Mouse (Mus musculus) liver (tissue): ENCODE measurements around the gene Apoe.

Experiments used
- DNase-seq: peaks from one replicate; pipeline ENCODE4 v3.0.0-alpha.2; 2020; ENCODE audit warnings: mixed read lengths

Apoe gene

DNA sequence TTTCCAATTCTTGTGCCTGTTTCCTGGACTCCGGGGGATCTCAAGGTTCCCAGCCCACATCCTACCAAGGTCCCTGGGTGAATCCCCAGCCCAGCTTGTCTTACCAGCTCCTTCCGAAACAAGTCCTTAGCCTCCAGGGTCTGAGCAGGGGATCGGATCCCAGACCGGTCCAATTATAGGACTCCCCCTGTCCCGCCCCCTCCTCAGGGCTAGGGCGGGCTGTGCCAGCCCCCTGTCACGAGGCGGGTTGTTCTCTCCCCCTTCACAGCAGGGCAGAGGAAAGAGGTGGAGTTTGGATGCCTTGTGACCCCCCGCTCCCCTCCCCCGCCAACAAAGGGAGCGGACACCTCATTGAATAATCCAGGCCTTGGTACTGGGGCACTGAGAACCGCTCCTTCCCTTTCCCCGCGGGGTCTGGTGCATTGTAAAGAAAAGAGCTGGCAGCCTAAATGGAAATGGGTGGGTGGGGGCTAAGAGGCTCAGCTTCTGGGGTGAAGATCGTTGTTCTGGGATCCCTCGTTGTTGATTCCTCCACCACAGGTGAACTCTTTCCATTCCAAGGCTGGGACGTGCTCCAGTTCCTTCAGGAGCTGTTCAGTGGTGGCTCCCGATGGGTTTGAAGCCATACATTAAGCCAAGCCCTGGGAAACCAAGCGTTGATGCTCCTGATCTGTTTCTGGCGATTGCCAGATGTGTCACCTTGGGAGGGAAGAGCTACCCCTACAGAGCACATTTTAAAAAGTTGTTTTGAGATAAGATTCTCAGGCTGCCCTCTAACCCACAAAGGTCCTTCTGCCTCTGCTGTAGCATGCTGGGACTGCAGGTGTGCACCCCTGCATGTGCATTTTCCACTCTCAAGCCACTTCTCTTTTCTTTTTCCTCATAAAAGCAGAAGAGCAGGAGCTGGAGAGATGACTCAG, at the start of gene Apoe:
Gene Apoe, minus strand, starts transcription at position 282 of the 920 bp plus-strand sequence.
- peak; percentile 72 for DNase-seq

DNA sequence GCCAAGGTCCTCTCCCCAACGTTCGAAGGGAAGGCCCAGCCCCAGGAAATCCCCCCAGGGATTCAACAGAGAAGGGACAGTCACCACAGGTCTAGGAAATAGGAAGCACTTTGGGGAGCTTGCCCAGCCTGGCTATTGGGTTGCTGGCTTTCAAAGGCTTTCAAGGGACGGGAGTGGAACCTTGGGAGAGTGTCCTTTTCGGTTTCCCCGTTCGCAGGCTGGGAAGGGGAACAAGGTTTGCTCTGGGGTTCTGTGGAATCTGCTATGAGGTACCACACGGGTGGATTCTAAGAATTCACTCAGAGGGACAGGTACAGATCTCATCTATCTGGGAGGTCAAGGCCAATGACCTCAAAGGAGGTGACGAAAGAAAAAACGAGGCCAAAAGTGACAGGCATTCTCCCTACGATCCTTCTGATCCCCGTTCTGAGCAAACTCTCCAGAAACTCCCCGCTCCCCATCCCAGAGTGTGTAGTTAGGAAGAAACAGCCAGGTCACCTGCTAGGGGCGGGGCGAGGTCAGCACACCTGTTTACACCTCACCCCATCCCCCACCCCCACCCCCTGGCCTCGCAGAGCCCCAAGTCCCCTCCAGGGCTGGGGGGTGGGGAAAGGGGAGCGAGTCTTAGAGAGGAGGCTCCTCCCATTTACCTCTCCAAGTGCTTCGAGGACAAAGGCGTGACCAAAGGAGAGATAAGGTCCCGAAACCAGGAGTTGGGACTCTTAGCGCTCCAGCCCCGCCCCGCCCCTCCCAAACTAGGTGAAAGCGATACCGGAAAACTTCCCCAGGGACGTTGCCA, 48.6 kb upstream of the Apoe start:
- DNase-seq, result peak; percentile 68

DNA sequence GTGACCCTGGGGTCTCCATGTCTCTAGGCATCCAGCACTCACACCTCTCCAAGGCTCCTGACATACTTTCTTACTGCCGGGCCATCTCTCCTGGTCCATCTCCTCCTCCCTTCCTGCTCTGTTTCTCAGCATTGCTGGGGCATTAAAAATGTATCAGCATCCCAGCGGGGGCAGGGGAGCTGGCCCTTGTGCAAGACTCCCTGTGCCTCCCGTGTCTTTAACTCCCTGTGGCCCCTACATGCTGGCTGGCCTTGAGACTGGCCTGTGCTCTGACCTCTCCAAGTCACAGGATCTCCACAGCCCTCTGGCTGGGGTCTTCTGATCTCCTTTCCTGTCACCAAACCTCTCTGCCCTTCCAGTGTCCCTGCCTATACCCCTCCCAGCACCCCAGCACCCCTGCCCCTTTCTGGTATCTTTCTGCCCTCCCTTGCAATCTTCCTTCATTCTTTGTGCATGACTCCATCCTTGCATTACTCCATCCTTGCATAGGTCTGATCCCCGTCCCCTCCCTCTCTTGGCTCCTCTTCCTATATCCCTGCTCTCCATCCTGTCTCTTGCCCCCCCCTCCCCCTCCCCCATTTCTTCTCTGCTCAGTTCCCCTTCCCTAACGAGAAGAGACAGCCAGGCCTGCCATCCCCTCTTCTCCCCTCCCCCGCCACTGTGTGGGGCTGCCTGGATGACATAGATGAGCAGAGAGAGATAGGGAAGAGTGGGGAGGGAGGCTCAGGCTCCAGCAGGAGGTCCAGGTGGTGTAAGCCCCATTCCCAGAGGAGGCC, 47.6 kb upstream of the Apoe start:
- DNase-seq, result peak; percentile 50

DNA sequence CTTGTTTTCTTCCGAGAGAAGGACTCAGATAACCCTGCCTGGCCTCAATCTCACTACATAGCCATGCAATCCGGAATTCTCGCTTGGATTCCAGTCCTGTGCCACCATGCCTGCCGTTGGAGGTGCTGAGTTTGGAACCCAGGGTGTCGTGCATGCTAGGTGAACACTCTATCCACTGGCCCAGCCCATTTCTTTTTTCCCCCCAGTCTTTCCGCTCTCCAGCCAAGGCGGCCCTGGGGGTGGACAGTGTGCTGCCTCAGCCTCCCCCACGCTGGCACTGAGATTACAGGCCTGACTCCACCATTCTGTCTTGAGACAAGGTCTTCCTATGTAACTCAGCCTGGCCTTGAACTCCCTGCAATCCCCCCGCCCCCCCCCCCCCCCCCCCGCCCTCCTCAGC, 47.0 kb upstream of the Apoe start:
- no peak for DNase-seq

DNA sequence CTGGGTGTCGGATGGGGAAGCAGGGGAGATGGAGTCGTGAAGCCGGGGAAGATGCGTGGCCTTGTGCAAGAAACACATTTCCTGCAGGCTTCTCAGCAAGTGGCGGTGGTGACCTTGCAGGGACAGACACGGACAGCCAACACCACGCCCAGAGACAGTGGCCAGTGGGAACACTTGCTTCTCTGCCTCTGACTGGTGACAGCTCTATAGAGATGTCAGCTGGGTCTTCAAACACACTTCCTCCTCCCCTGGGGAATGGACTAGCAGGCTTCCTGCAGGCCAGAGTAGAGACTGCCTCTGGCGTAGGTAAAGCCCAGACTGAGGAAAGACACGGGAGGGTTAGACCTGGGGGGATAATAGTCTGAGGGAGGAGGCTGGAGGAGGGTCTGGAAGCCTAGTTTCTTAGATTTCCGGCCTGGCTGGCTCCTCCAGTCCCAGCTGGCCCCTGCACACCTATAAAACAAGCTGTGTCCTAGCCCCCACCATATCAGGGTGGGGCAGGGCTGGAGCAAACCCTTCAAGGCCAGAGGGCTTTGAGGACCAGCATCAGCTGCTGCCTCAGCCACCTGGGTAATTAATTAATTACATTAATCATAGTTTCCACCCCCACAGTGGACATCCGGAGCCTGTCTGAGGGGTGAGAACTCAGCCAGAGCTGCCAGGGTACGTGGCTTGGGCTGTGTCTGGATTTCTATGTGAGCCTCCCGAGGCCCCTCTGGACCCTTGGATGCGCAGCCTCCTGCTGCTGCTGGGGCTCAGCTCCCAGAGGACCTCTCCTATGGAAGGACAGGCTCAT, 45.8 kb upstream of the Apoe start:
- no peak for DNase-seq

DNA sequence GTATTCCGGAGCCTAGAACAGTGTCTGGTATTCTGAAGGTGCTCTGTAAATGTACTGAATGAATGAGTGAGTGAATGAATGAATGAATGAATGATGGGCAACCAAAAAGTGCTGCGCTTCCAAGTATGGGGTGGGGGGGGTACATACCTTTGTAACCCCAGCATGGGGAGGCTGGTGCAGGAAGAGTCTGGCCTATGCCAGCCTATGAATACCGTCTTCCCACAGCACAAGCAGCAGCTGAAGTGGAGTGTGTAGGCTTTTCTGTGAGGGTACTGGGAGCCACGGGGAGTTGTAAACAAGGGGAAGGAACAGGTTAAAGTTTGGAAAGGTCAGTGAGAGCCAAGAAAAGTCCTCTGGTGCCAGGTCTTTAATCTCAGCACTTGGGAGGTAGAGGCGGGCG, 44.8 kb upstream of the Apoe start:
- no peak for DNase-seq

DNA sequence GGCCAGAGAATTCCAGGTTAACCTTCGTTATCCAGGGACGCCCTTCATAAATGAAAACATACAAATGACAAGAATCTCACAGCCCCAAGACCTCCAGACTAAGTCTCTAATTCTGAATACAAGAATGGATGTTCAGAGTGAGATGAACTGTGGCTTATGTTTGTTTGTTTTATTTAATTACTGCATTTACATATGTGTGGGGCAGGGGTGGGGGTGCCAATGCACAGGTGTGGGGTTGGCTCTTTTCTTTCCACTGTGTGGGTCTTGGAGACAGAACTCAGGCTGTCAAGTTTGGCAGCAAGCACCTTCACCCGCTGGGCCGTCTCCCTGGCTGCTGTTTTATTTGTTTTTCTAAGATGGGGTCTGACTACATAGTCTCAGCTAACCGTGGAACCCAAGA, 43.5 kb upstream of the Apoe start:
- no peak for DNase-seq

DNA sequence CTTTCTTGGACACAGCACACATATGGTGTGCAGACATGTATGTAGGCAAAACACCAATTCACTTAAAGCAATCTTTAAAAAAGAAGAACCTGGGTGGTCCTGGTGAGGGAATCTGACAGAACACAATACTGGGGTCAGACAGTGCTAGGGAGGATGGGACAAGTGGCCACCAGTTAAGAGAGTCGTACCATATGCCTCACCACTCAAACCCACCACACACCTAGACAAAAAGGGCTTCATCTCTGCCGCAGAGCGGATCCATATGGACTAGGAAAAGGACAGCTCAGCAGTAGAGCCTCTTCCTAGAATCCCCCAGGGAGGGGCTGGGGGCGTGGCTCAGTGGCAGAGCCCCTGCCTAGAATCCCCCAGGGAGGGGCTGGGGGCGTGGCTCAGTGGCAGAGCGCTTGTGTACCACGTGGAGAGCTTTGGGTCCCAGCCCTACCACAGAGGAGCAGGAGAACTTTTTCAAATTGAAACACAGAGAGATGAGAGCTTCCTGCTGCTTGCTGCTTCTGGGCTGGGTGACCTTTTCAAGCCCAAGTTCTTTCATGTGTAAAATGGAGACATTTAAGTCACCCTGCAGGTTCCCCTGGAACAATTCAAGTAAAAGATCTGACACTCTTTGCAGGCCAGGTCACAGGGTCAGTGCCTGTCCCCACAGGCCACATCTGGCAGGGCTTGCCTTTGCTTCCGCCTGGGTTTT, 42.5 kb upstream of the Apoe start:
- DNase-seq, result peak; percentile 37

DNA sequence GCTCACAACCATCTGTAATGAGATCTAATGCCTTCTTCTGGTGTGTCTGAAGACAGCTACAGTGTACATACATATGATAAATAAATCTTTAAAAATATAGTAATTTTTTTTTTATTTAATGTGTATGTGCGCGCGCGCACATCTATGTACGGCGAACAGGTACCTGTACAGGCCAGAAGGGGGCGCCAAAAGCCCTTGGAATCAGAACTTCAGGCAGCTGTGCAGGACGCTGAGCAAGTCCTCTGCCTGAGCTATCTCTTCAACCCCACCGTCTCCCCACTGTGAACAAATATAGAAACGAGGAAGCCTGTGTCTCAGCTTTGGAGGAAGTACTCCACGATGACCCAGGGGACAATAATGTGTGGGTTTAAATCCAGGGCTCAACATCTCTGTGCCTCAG, 41.3 kb upstream of the Apoe start:
- peak; percentile 45 for DNase-seq

DNA sequence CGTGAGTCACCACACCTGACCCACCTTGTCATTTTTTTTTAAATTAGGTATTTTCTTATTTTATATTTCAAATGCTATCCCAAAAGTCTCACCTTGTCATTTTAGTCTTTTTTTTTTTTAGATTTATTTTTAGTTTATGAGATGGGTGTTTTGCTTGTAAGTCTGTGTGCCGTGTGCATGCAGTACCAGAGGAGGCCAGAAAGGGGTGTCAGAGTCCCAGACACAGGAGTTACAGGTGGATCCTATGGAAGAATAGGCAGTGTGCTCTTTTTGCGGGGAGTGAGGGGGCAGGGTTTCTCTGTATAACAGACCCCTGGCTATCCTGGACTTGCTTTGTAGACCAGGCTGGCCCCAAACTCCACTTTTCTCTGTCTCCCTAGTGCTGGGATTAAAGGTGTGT, 39.8 kb upstream of the Apoe start:
- DNase-seq, result no peak

DNA sequence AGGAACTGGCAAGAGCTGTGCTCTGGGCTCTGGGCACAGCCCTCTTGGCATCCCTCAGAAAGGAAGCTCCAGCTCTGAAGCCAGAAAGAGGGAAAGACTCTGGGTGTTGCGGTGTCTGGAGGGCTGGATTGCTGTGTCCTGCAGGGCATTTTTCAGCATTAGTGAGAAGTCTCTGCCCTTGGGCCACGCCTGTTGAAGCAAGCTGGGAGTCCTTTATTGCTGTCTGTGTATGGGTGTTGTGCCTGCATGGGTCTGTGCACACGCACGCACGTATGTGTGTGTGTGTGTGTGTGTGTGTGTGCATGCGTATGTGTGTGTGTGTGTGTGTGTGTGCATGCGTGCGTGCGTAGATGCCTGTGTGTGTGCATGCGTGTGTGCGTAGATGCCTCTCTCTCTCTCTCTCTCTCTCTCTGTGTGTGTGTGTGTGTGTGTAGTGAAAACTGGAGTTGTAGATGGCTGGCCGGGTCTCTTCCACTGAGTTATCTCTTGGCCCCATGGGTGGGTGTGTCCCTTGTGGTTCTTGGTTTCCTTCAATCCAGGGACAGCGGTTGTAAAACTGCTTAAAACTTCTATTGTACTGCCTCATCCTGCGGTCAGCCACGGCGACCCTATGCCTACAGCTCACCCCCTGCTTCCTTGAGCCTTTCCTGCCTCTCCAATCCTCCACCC, 37.5 kb upstream of the Apoe start:
- DNase-seq, result peak; percentile 78

DNA sequence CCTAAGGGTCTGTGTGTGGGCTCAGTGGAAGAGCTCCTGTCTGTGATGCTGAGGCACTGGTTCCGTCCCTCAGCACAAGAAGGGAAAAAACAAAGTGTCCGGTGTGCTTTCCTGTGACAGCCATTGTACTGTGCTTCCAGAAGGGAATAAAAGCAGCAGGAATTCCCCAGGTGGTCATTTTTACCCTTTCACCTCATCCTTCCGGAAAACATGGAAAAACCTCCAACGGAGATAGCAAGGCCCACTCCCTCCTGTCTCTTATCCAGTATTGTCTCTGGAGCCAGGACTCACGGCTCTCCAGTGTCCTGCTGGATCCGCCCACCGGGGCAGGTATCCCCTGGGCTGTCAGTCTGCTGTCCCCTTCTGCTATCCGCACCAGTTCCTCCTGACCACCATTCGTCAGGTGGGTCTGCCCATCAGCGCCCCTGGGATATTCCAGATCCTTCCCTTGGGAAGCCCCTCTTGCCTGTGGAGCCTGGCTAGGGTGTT, 35.2 kb upstream of the Apoe start:
- no peak for DNase-seq

DNA sequence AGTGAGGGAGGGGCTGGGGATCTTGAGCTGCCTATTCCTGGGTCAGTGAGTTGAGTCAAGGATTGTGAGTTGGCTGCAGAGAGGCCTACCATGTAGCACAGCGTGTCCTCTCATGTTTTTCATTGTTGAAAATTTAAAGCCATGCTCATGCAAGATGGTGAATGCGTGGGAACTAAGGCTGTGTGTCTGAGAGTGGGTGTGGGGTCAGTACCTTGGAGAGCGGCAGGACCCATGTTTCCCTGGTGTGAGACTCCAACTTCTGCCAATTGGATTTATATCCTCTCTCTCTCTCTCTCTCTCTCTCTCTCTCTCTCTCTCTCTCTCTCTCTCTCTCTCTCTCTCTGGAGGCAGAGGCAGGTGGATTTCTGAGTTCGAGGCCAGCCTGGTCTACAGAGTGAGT, 27.6 kb upstream of the Apoe start:
- no peak for DNase-seq

DNA sequence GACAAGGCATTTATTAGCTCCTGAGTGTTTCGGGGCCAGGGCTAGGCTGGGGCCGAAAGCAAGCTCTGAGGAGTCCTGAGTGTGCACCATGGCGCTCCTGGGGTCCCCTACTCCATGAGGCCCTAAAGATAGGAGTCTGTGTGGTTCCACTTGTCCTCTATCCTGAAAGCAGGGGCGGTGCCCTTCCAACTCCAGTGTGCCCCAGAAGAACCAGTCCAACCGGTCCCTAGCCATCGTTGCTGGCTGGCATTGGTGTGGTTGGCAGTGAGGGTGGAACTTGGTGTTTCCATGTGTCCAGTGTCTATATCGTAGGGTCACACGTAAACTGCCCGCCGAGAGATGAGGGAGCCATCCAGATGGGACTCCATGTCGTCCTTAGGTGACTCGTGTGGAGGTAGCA, 25.2 kb upstream of the Apoe start:
- no peak for DNase-seq

DNA sequence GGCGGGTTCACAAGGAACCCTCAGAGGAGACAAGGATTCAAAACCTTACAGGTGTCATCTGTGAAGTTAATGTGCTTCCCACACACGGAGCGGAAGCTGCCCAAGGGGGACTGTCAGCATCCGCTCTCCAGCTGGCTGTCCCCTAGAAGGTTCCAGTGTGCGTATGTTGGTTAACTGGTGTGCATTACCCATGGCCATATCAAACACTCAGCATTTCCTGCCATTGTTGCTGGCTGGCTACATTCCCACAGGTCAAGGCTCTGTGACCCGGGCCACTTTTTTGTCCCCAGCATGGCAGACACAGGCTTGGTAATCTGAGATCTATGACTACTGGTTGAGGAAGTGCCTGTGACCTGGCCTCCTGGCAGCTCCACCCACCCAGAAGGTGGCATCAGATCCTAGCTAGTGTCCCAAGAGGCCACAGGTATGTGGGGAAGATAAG, 23.8 kb upstream of the Apoe start:
- DNase-seq, result no peak

DNA sequence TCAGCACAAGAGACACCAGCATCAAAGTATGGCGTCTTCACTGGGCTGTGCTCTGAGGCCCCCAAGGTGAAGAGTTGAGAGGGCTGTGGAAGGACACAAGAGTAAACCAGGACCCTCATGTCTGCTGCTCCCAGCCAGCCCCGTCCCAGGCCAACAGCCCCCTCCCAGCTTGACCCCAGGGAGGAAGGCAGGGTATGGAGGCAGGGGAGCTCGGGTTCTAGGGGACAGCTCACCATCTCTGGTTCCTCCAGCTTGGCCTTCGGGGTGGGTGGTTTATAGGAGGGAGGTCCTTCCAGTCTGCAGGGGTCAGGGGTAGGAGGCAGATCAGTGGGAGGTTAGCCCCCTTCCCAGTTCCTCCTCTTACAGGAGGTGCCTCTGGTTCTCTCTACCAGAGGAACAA, 20.2 kb upstream of the Apoe start:
- DNase-seq, result no peak

DNA sequence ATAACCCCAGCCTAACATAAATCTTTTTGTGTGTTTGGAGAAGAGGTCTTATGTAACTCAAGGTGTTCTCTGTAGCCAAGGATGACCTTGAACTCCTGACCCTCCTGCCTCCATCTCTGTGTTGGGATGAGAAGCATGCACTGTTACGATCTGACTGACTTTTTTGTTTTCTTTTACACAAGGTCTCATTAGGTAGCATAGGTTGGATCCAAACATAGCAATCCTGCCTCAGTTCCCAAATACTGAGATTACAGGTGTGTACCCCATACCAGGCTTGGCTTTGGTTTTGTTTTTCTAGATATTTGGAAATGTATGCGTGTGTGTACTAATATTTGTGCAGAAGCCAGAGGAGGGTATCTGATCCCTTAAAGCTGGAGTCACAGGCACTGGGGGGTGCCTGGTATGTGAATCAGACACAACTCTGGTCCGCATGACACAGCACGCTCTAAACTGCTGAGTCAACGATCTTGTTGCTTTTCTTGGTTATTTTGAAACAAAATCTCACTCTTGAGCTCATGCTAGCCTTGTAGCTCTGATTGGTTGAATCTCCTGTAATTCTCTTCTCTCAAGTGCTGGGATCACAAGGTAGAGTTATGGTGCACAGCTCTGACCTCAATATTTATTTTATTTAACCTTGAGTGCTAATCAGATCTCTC, 19.4 kb upstream of the Apoe start:
- no peak for DNase-seq

DNA sequence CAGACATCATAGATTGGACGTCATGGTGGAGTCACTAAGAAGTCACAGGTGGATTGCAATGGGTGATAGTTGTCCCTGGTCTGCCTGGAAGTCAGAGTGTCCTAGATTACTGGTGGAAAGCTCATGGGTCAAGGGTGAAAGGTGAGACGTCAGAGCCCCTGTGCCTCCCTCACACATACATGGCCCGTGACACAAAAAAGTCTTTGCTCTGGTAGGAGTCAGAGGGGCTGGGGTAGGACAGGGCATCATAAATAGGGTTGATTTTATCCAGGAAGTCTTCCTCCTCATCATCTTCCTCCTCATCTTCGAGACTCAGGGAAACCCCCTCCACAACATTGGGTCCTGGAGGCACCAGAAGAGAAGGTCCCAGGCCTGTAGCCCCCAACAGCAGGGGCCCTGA, 18.4 kb upstream of the Apoe start:
- no peak for DNase-seq

DNA sequence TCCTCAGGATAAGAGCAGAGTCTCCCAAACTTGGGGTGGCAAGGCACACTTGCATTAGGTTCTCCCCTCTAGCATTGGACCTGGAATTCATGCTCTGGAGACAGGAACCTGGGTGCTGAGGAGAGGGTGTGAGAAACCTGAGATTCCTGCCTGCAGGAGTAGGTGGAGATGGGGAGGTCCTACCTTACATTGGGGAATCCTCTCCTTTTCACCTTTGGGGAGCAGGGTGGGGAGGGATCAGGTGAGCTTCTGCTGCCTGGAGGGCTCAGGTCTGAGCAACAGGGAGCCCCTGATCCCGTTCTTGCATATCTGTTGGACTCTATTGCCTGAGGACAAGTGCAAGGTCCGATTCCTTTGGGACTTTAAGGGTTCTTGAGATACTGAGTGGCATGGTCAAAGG, 17.8 kb upstream of the Apoe start:
- no peak for DNase-seq

DNA sequence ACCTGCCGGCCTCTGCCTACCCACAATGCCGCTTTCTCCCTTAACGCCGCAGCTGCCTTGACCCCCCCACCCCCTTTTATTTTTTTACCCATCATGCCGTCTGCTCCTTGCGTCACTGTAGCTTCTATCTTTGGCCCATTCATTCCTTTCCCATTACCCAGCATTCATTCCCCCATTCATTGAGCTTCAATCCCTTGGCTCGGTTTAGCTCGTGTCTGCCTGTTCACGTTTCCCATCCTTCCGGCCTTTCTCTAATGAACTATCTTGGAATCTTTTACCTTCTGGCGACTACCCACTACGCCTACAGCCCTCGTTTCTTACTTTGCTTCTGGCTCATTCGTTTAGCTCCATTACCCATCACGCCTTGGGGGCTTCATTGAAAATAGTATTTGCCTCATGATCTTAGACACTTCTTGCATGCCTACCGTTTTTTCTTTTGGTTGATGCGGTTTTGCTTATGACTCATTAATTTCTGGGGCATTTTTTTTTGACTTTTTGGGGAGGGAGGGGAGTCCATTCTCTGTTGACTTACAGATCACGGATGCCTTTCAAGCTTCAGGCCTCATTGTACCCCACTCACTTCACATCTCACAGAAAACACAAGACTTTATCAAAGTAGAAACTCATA, 17.2 kb upstream of the Apoe start:
- no peak for DNase-seq
